Mouse (Mus musculus): ENCODE data around the gene Pde10a.

GRCm38 (mm10) chr17:8976745-8977144 is 451.6 kb downstream of the Pde10a start:
- no peak for TF ChIP-seq CTCF (IDR thresholded peaks at IDR 0.05; ENCODE audit: extremely low read depth, insufficient read depth, insufficient read length, insufficient replicate concordance)
- TF ChIP-seq POLR2A (IDR thresholded peaks at IDR 0.05; ENCODE audit: low read depth, low read length), result no peak
